Mouse (Mus musculus): ENCODE measurements around the gene Atg4a-ps. TPM values are rescaled to one million over a fixed set of nuclear protein-coding genes. Genes with fewer than 3 reads are reported as not detected.

Atg4a-ps gene
- polyA plus RNA-seq, 1 experiment from 2014 or later: 0.15 TPM

DNA sequence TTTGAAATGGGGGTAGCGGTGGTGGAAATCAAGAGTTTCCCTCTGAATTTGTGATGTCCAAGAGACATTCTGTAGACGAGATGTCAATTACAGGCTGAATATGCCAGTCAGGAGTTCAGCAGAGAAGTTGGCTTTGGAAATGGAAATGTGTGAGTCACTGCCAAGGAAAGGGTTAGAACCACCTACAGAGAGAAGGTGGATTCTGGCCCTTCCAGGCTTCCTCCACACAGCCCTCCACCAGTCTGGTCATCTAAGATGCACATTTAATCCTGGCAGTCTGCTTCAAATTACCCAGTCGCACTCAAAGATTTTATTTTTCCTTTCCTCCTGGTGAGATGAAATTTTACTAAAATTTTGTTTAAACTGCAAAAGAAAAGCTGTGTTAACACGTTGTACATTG lies 26.2 kb upstream of the Atg4a-ps start:
- DNase-seq (ENCODE audit: low spot score) (no peak), ATAC-seq (replicated peaks; ENCODE audit: low FRiP score, low TSS enrichment, low read depth) (no peak)
- no peak overlapping the region for H3K4me3 ChIP-seq (ENCODE audit: low read depth, low read length)
- no peaks in the 10 kb centered on the region for H3K4me1 ChIP-seq (replicated peaks; ENCODE audit: control insufficient read depth, insufficient read depth, low read length)
- H3K36me3 ChIP-seq (ENCODE audit: control insufficient read depth, insufficient read depth, low read length): no peaks in the 10 kb centered on the region
- no peaks in the 10 kb centered on the region for H3K27me3 ChIP-seq (replicated peaks; ENCODE audit: control insufficient read depth, insufficient read depth, low read length)
- H3K9ac ChIP-seq (ENCODE audit: low read length): no peak overlapping the region
- H3K9me3 ChIP-seq (ENCODE audit: control insufficient read depth, low read length): no peaks in the 10 kb centered on the region
- no peak overlapping the region for H3K4me2 ChIP-seq (ENCODE audit: low read length)
- no peak overlapping the region for H3K27ac ChIP-seq (ENCODE audit: low read depth)
- WGBS: 76% methylated on average over 4 of the region's 4 CpGs

GRCm38 (mm10) chr3:103663385-103663784 lies 17.5 kb upstream of the Atg4a-ps start:
- H3K36me3 ChIP-seq (ENCODE audit: control insufficient read depth, insufficient read depth, low read length): no peaks in the 10 kb centered on the region
- no peak for DNase-seq (ENCODE audit: low spot score)
- H3K4me1 ChIP-seq (replicated peaks; ENCODE audit: control insufficient read depth, insufficient read depth, low read length): no peaks in the 10 kb centered on the region
- H3K9me3 ChIP-seq (ENCODE audit: control insufficient read depth, low read length): no peaks in the 10 kb centered on the region
- H3K9ac ChIP-seq (ENCODE audit: low read length): no peak overlapping the region
- no peak for ATAC-seq (replicated peaks; ENCODE audit: low FRiP score, low TSS enrichment, low read depth)
- no peaks in the 10 kb centered on the region for H3K27me3 ChIP-seq (replicated peaks; ENCODE audit: control insufficient read depth, insufficient read depth, low read length)
- H3K4me2 ChIP-seq (ENCODE audit: low read length): no peak overlapping the region
- 94% methylated on average over 3 of the region's 3 CpGs for WGBS
- H3K27ac ChIP-seq (ENCODE audit: low read depth): no peak overlapping the region
- H3K4me3 ChIP-seq (ENCODE audit: low read depth, low read length): no peak overlapping the region

DNA sequence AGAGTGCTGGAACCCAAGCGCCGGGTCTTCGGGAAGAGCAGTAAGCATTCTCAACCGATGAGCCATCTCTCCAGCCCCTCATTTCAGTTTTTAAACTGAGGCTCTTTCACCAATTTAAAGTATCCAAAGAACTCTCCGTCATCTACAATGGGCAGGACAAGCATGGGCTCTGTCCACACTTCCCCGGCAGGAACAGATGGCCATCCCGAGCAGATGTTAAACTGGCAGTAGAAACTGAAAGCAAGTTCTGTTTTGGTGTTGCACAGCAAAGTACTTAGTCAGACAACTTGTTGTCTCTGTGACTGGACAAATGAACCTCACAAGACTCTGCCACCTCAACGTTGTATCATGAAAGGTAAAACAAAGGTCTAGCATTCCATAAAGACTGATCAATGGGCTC lies 15.8 kb upstream of the Atg4a-ps start:
- H3K9ac ChIP-seq (ENCODE audit: low read length): no peak overlapping the region
- ATAC-seq (replicated peaks; ENCODE audit: low FRiP score, low TSS enrichment, low read depth): no peak
- no peaks in the 10 kb centered on the region for H3K27me3 ChIP-seq (replicated peaks; ENCODE audit: control insufficient read depth, insufficient read depth, low read length)
- no peaks in the 10 kb centered on the region for H3K36me3 ChIP-seq (ENCODE audit: control insufficient read depth, insufficient read depth, low read length)
- DNase-seq (ENCODE audit: low spot score): no peak
- H3K4me3 ChIP-seq (ENCODE audit: low read depth, low read length): no peak overlapping the region
- no peak overlapping the region for H3K4me2 ChIP-seq (ENCODE audit: low read length)
- H3K9me3 ChIP-seq (ENCODE audit: control insufficient read depth, low read length): no peaks in the 10 kb centered on the region
- H3K27ac ChIP-seq (ENCODE audit: low read depth): no peak overlapping the region
- 79% methylated on average over 8 of the region's 8 CpGs for WGBS
- H3K4me1 ChIP-seq (replicated peaks; ENCODE audit: control insufficient read depth, insufficient read depth, low read length): no peaks in the 10 kb centered on the region

GRCm38 (mm10) chr3:103660012-103660411 lies 14.1 kb upstream of the Atg4a-ps start:
- Histone ChIP-seq H3K27ac (ENCODE audit: low read depth) (no peak overlapping the region), H3K27me3 (replicated peaks; ENCODE audit: control insufficient read depth, insufficient read depth, low read length) (no peaks in the 10 kb centered on the region), H3K36me3 (ENCODE audit: control insufficient read depth, insufficient read depth, low read length) (no peaks in the 10 kb centered on the region), H3K4me1 (replicated peaks; ENCODE audit: control insufficient read depth, insufficient read depth, low read length) (no peaks in the 10 kb centered on the region), H3K4me3 (ENCODE audit: low read depth, low read length) (no peak overlapping the region), H3K9ac (ENCODE audit: low read length) (no peak overlapping the region), H3K4me2 (ENCODE audit: low read length) (no peak overlapping the region), H3K9me3 (ENCODE audit: control insufficient read depth, low read length) (no peaks in the 10 kb centered on the region)
- no peak for DNase-seq (ENCODE audit: low spot score)
- WGBS: 61% methylated on average over 2 of the region's 2 CpGs
- ATAC-seq (replicated peaks; ENCODE audit: low FRiP score, low TSS enrichment, low read depth): no peak

GRCm38 (mm10) chr3:103650406-103650805 lies 4.5 kb upstream of the Atg4a-ps start:
- Histone ChIP-seq H3K36me3 (ENCODE audit: control insufficient read depth, insufficient read depth, low read length) (no peaks in the 10 kb centered on the region), H3K9me3 (ENCODE audit: control insufficient read depth, low read length) (no peaks in the 10 kb centered on the region), H3K27me3 (replicated peaks; ENCODE audit: control insufficient read depth, insufficient read depth, low read length) (no peaks in the 10 kb centered on the region), H3K4me3 (ENCODE audit: low read depth, low read length) (no peak overlapping the region), H3K27ac (ENCODE audit: low read depth) (no peak overlapping the region), H3K9ac (ENCODE audit: low read length) (no peak overlapping the region), H3K4me1 (replicated peaks; ENCODE audit: control insufficient read depth, insufficient read depth, low read length) (peaks cover 6% of the 10 kb centered on the region; the same call in 1 of the 2 replicates), H3K4me2 (ENCODE audit: low read length) (no peak overlapping the region)
- ATAC-seq (replicated peaks; ENCODE audit: low FRiP score, low TSS enrichment, low read depth) (no peak), DNase-seq (ENCODE audit: low spot score) (no peak)
- WGBS: 76% methylated on average over 1 of the region's 1 CpGs

- H3K36me3 ChIP-seq (ENCODE audit: control insufficient read depth, insufficient read depth, low read length): no peaks in the 10 kb centered on the region
- no peak overlapping the region for H3K4me3 ChIP-seq (ENCODE audit: low read depth, low read length)
- WGBS: 91% methylated on average over 6 of the region's 6 CpGs
- no peak overlapping the region for H3K9ac ChIP-seq (ENCODE audit: low read length)
- H3K27me3 ChIP-seq (replicated peaks; ENCODE audit: control insufficient read depth, insufficient read depth, low read length): no peaks in the 10 kb centered on the region
- peaks cover 6% of the 10 kb centered on the region; the same call in 1 of the 2 replicates for H3K4me1 ChIP-seq (replicated peaks; ENCODE audit: control insufficient read depth, insufficient read depth, low read length)
- no peak for DNase-seq (ENCODE audit: low spot score)
- no peak overlapping the region for H3K4me2 ChIP-seq (ENCODE audit: low read length)
- ATAC-seq (replicated peaks; ENCODE audit: low FRiP score, low TSS enrichment, low read depth): no peak
- H3K9me3 ChIP-seq (ENCODE audit: control insufficient read depth, low read length): no peaks in the 10 kb centered on the region
- H3K27ac ChIP-seq (ENCODE audit: low read depth): no peak overlapping the region
Observed at GRCm38 (mm10) chr3:103649716-103650115, 3.8 kb upstream of the Atg4a-ps start.

DNA sequence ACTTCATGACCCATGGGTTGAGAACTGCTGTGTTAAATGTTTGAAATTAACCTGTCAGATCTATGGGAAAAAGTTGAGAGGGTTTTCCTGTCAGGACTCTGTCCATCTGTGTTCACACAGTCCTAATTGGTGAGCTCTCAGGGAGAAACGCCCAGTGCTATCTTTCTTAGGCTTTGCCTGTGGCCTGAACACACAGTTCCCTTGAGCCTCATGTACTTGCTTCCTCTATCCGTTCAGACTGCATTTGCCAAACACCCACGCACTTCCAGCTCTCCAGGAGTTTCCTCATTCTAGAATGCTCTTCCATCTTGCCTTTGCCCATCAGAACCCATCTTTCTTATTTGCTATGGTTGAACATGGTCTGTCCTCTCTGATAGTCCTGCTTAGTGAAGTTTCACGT lies 2.6 kb upstream of the Atg4a-ps start:
- Histone ChIP-seq H3K27me3 (replicated peaks; ENCODE audit: control insufficient read depth, insufficient read depth, low read length) (no peaks in the 10 kb centered on the region), H3K36me3 (ENCODE audit: control insufficient read depth, insufficient read depth, low read length) (no peaks in the 10 kb centered on the region), H3K4me2 (ENCODE audit: low read length) (no peak overlapping the region), H3K4me3 (ENCODE audit: low read depth, low read length) (no peak overlapping the region), H3K9ac (ENCODE audit: low read length) (no peak overlapping the region), H3K27ac (ENCODE audit: low read depth) (no peak overlapping the region), H3K4me1 (replicated peaks; ENCODE audit: control insufficient read depth, insufficient read depth, low read length) (peaks cover 6% of the 10 kb centered on the region; the same call in 1 of the 2 replicates), H3K9me3 (ENCODE audit: control insufficient read depth, low read length) (no peaks in the 10 kb centered on the region)
- 68% methylated on average over 4 of the region's 4 CpGs for WGBS
- DNase-seq (ENCODE audit: low spot score) (no peak), ATAC-seq (replicated peaks; ENCODE audit: low FRiP score, low TSS enrichment, low read depth) (no peak)

DNA sequence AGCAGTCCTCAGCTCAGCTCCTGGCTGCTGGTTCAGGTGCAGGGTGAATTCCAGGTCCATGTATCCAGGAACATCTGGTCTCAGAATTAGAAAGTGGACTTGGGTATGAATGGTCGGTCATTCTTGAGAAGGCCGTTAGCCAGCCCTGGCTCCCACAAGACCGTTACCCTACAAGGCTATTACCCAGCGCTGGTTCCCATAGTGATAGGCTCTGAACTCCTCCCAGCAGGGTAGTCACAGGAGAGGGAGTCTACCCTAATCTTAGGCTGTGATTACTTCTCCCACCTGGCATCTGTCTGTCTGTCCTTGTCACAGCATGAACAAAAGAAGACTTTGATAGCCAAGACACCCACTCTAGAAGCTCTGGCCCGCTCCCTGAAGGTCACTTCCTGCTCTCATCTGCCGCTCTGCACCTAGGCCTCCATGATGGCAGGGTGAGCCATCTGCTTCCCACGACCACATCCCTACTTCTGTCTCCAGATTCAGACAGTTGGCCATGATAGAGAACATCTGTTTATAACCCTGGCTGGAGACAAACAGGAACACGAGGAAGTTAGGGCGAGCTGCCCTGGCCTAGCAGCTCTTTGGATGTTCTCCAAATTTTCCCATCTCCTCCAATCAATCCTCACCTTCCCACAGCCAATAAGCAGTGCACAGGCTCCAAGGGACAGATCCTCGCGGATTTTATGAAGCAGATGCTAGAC lies 1.4 kb upstream of the Atg4a-ps start:
- Histone ChIP-seq H3K4me2 (ENCODE audit: low read length) (no peak overlapping the region), H3K27ac (ENCODE audit: low read depth) (no peak overlapping the region), H3K4me1 (replicated peaks; ENCODE audit: control insufficient read depth, insufficient read depth, low read length) (peaks cover 6% of the 10 kb centered on the region; the same call in 1 of the 2 replicates), H3K27me3 (replicated peaks; ENCODE audit: control insufficient read depth, insufficient read depth, low read length) (no peaks in the 10 kb centered on the region), H3K36me3 (ENCODE audit: control insufficient read depth, insufficient read depth, low read length) (no peaks in the 10 kb centered on the region), H3K4me3 (ENCODE audit: low read depth, low read length) (no peak overlapping the region), H3K9ac (ENCODE audit: low read length) (no peak overlapping the region), H3K9me3 (ENCODE audit: control insufficient read depth, low read length) (no peaks in the 10 kb centered on the region)
- ATAC-seq (replicated peaks; ENCODE audit: low FRiP score, low TSS enrichment, low read depth): no peak
- DNase-seq (ENCODE audit: low spot score): no peak
- WGBS: 60% methylated on average over 11 of the region's 11 CpGs

- 46% methylated on average over 7 of the region's 7 CpGs for WGBS
- DNase-seq (ENCODE audit: low spot score): no peak
- no peak overlapping the region for H3K4me3 ChIP-seq (ENCODE audit: low read depth, low read length)
- H3K36me3 ChIP-seq (ENCODE audit: control insufficient read depth, insufficient read depth, low read length): no peaks in the 10 kb centered on the region
- H3K9ac ChIP-seq (ENCODE audit: low read length): no peak overlapping the region
- no peak overlapping the region for H3K27ac ChIP-seq (ENCODE audit: low read depth)
- H3K4me1 ChIP-seq (replicated peaks; ENCODE audit: control insufficient read depth, insufficient read depth, low read length): no peaks in the 10 kb centered on the region
- no peak for ATAC-seq (replicated peaks; ENCODE audit: low FRiP score, low TSS enrichment, low read depth)
- H3K9me3 ChIP-seq (ENCODE audit: control insufficient read depth, low read length): no peaks in the 10 kb centered on the region
- no peaks in the 10 kb centered on the region for H3K27me3 ChIP-seq (replicated peaks; ENCODE audit: control insufficient read depth, insufficient read depth, low read length)
- no peak overlapping the region for H3K4me2 ChIP-seq (ENCODE audit: low read length)
Observed at GRCm38 (mm10) chr3:103641301-103641700, 4.6 kb downstream of the Atg4a-ps start.

Data from intestine, embryonic 14.5 days (tissue).